Mouse (Mus musculus): ENCODE results near the gene Tmem45a2. TPM values are rescaled to one million over a fixed set of nuclear protein-coding genes. Genes with fewer than 3 reads are reported as not detected.

Gene Tmem45a2
- 0.15 and 0.16 TPM in 2 replicates for polyA plus RNA-seq (2015; fragmentation: Nextera tagmentation; extraction: Ambion mirVana)

- Histone ChIP-seq H3K36me3 (replicated peaks) (no peaks in the 10 kb centered on the region), H3K27me3 (no peaks in the 10 kb centered on the region), H3K9ac (no peak within 1 kb of the TSS), H3K4me2 (no peak within 1 kb of the TSS), H3K4me3 (replicated peaks) (no peak within 1 kb of the TSS), H3K4me1 (replicated peaks) (no peaks in the 10 kb centered on the region), H3K9me3 (replicated peaks) (no peaks in the 10 kb centered on the region), H3K27ac (replicated peaks) (no peak within 1 kb of the TSS)
- no peak for ATAC-seq (ENCODE audit: insufficient read depth)
- 72% methylated on average over 5 of the region's 5 CpGs for WGBS (ENCODE audit: insufficient replicate concordance)
These were observed at the start of gene Tmem45a2 for GRCm38 (mm10) chr16:57071132-57071639. TSS of gene Tmem45a2 (minus strand) at chr16:57071372.

GRCm38 (mm10) chr16:57117562-57117961 lies 46.4 kb upstream of the Tmem45a2 start:
- Histone ChIP-seq H3K4me2 (no peak overlapping the region), H3K4me1 (replicated peaks) (peaks cover 13% of the 10 kb centered on the region), H3K36me3 (replicated peaks) (no peaks in the 10 kb centered on the region), H3K4me3 (replicated peaks) (no peak overlapping the region), H3K27ac (replicated peaks) (no peak overlapping the region), H3K9ac (no peak overlapping the region), H3K9me3 (replicated peaks) (no peaks in the 10 kb centered on the region), H3K27me3 (0 out of 2 replicates have a peak, but pooled peaks cover 7% of the 10 kb centered on the region)
- ATAC-seq (ENCODE audit: insufficient read depth) = no peak
- WGBS (ENCODE audit: insufficient replicate concordance) = 37% methylated on average over 2 of the region's 2 CpGs

- no peak overlapping the region for H3K4me2 ChIP-seq
- peaks cover 6% of the 10 kb centered on the region for H3K4me1 ChIP-seq (replicated peaks)
- no peak overlapping the region for H3K4me3 ChIP-seq (replicated peaks)
- ATAC-seq (ENCODE audit: insufficient read depth) = no peak
- H3K27ac ChIP-seq (replicated peaks) = no peak overlapping the region
- H3K9me3 ChIP-seq (replicated peaks) = no peaks in the 10 kb centered on the region
- 0 out of 2 replicates have a peak, but pooled peaks cover 7% of the 10 kb centered on the region for H3K27me3 ChIP-seq
- H3K36me3 ChIP-seq (replicated peaks) = no peaks in the 10 kb centered on the region
- H3K9ac ChIP-seq = no peak overlapping the region
These were observed 44.9 kb upstream of the Tmem45a2 start for GRCm38 (mm10) chr16:57116066-57116465.

GRCm38 (mm10) chr16:57106185-57106960 lies 35.2 kb upstream of the Tmem45a2 start:
- Histone ChIP-seq H3K4me1 (replicated peaks) (no peaks in the 10 kb centered on the region), H3K4me2 (no peak overlapping the region), H3K9me3 (replicated peaks) (no peaks in the 10 kb centered on the region), H3K27me3 (no peaks in the 10 kb centered on the region), H3K9ac (no peak overlapping the region), H3K36me3 (replicated peaks) (no peaks in the 10 kb centered on the region), H3K27ac (replicated peaks) (no peak overlapping the region), H3K4me3 (replicated peaks) (no peak overlapping the region)
- ATAC-seq (ENCODE audit: insufficient read depth) = no peak
- 52% methylated on average over 5 of the region's 5 CpGs for WGBS (ENCODE audit: insufficient replicate concordance)

- H3K27me3 ChIP-seq = no peaks in the 10 kb centered on the region
- no peaks in the 10 kb centered on the region for H3K4me1 ChIP-seq (replicated peaks)
- H3K9ac ChIP-seq = no peak overlapping the region
- no peaks in the 10 kb centered on the region for H3K36me3 ChIP-seq (replicated peaks)
- H3K9me3 ChIP-seq (replicated peaks) = no peaks in the 10 kb centered on the region
- no peak for ATAC-seq (ENCODE audit: insufficient read depth)
- no peak overlapping the region for H3K4me2 ChIP-seq
- no peak overlapping the region for H3K27ac ChIP-seq (replicated peaks)
- H3K4me3 ChIP-seq (replicated peaks) = no peak overlapping the region
- 46% methylated on average over 1 of the region's 1 CpGs for WGBS (ENCODE audit: insufficient replicate concordance)
These were observed 30.0 kb upstream of the Tmem45a2 start for GRCm38 (mm10) chr16:57101174-57101573.

- Histone ChIP-seq H3K4me1 (replicated peaks) (no peaks in the 10 kb centered on the region), H3K4me2 (no peak overlapping the region), H3K4me3 (replicated peaks) (no peak overlapping the region), H3K27me3 (no peaks in the 10 kb centered on the region), H3K36me3 (replicated peaks) (no peaks in the 10 kb centered on the region), H3K9me3 (replicated peaks) (no peaks in the 10 kb centered on the region), H3K9ac (no peak overlapping the region), H3K27ac (replicated peaks) (no peak overlapping the region)
- no peak for ATAC-seq (ENCODE audit: insufficient read depth)
- WGBS (ENCODE audit: insufficient replicate concordance) = 62% methylated on average over 5 of the region's 5 CpGs
These were observed 28.5 kb upstream of the Tmem45a2 start for GRCm38 (mm10) chr16:57099572-57100237.

GRCm38 (mm10) chr16:57098468-57099144 lies 27.4 kb upstream of the Tmem45a2 start:
- no peak for ATAC-seq (ENCODE audit: insufficient read depth)
- Histone ChIP-seq H3K36me3 (replicated peaks) (no peaks in the 10 kb centered on the region), H3K4me3 (replicated peaks) (no peak overlapping the region), H3K4me2 (no peak overlapping the region), H3K9me3 (replicated peaks) (no peaks in the 10 kb centered on the region), H3K27me3 (no peaks in the 10 kb centered on the region), H3K4me1 (replicated peaks) (no peaks in the 10 kb centered on the region), H3K27ac (replicated peaks) (no peak overlapping the region), H3K9ac (no peak overlapping the region)
- 46% methylated on average over 7 of the region's 7 CpGs for WGBS (ENCODE audit: insufficient replicate concordance)

GRCm38 (mm10) chr16:57092911-57093605 lies 21.9 kb upstream of the Tmem45a2 start:
- H3K9ac ChIP-seq = no peak overlapping the region
- no peak overlapping the region for H3K4me3 ChIP-seq (replicated peaks)
- no peaks in the 10 kb centered on the region for H3K4me1 ChIP-seq (replicated peaks)
- WGBS (ENCODE audit: insufficient replicate concordance) = 48% methylated on average over 6 of the region's 6 CpGs
- no peak overlapping the region for H3K4me2 ChIP-seq
- H3K36me3 ChIP-seq (replicated peaks) = no peaks in the 10 kb centered on the region
- H3K27ac ChIP-seq (replicated peaks) = no peak overlapping the region
- no peak for ATAC-seq (ENCODE audit: insufficient read depth)
- H3K9me3 ChIP-seq (replicated peaks) = no peaks in the 10 kb centered on the region
- H3K27me3 ChIP-seq = no peaks in the 10 kb centered on the region

GRCm38 (mm10) chr16:57092460-57092859 lies 21.3 kb upstream of the Tmem45a2 start:
- WGBS (ENCODE audit: insufficient replicate concordance) = 34% methylated on average over 4 of the region's 4 CpGs
- Histone ChIP-seq H3K36me3 (replicated peaks) (no peaks in the 10 kb centered on the region), H3K4me3 (replicated peaks) (no peak overlapping the region), H3K4me1 (replicated peaks) (no peaks in the 10 kb centered on the region), H3K9me3 (replicated peaks) (no peaks in the 10 kb centered on the region), H3K9ac (no peak overlapping the region), H3K4me2 (no peak overlapping the region), H3K27ac (replicated peaks) (no peak overlapping the region), H3K27me3 (no peaks in the 10 kb centered on the region)
- no peak for ATAC-seq (ENCODE audit: insufficient read depth)

- H3K27me3 ChIP-seq = no peaks in the 10 kb centered on the region
- no peak overlapping the region for H3K4me3 ChIP-seq (replicated peaks)
- no peak overlapping the region for H3K4me2 ChIP-seq
- WGBS (ENCODE audit: insufficient replicate concordance) = 49% methylated on average over 4 of the region's 4 CpGs
- no peak overlapping the region for H3K27ac ChIP-seq (replicated peaks)
- no peaks in the 10 kb centered on the region for H3K4me1 ChIP-seq (replicated peaks)
- H3K9ac ChIP-seq = no peak overlapping the region
- ATAC-seq (ENCODE audit: insufficient read depth) = no peak
- no peaks in the 10 kb centered on the region for H3K36me3 ChIP-seq (replicated peaks)
- no peaks in the 10 kb centered on the region for H3K9me3 ChIP-seq (replicated peaks)
These were observed 8.4 kb upstream of the Tmem45a2 start for GRCm38 (mm10) chr16:57079577-57079976.

GRCm38 (mm10) chr16:57075986-57076385 lies 4.8 kb upstream of the Tmem45a2 start:
- Histone ChIP-seq H3K36me3 (replicated peaks) (no peaks in the 10 kb centered on the region), H3K4me3 (replicated peaks) (no peak overlapping the region), H3K27me3 (no peaks in the 10 kb centered on the region), H3K9me3 (replicated peaks) (no peaks in the 10 kb centered on the region), H3K9ac (no peak overlapping the region), H3K4me2 (no peak overlapping the region), H3K4me1 (replicated peaks) (no peaks in the 10 kb centered on the region), H3K27ac (replicated peaks) (no peak overlapping the region)
- ATAC-seq (ENCODE audit: insufficient read depth) = no peak
- WGBS (ENCODE audit: insufficient replicate concordance) = 45% methylated on average over 7 of the region's 7 CpGs

Measured in liver, embryonic 15.5 days (tissue).